Mouse (Mus musculus): ENCODE results near the gene Xpo5. TPM values are rescaled to one million over a fixed set of nuclear protein-coding genes. Genes with fewer than 3 reads are reported as not detected.

The Xpo5 gene
- polyA plus RNA-seq, 1 experiment from 2014 or later, result 43.4 TPM

DNA sequence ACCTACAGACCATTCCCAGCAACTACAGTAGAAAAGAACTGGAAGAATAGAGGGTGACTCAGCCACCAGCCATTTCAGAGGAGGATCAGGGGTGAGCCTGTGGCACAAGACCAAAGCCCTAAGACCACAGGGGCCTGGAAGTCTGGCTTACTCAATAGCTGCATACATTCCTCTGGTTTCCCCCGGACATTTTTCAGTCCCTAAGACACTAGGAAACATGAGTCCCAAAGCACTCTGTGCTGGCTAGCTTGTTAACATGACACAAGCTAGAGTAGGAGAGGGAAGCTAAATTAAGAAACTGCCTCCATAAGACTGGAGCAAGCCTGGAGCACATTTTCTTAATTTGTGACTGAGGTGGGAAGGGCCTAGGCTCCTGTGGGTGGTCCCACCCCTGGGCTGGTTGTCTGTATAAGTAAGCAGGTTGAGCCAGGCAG is 71.2 kb downstream of the Xpo5 start:
- ATAC-seq (ENCODE audit: low FRiP score), result no peak
- 85% methylated on average over 1 of the region's 1 CpGs for WGBS

DNA sequence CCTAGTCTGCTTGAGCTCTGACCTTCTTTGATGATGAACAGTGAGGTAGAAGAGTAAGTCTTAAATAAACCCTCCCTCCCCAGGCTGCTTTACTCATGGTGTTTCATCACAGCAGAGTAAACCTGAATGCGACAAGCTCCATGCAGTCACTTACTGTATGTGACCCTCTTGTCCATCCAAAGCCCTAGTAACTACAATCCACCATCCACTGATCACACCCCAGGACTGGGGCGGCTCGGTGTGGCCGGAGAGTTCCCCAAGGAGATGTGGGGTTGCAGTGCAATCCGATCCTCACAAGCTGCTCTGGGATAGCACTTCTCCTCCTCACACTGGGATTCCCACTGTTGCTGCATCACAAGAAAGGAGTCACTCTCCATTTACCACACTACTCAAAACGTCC is 71.9 kb downstream of the Xpo5 start:
- Histone ChIP-seq H3K4me2 (replicated peaks) (no peak overlapping the region), H3K27ac (no peak overlapping the region), H3K36me3 (replicated peaks; ENCODE audit: control insufficient read depth, insufficient read depth) (peaks cover 21% of the 10 kb centered on the region), H3K9me3 (ENCODE audit: control insufficient read depth, low read length) (no peaks in the 10 kb centered on the region), H3K27me3 (ENCODE audit: control insufficient read depth, insufficient read depth, low read length) (no peaks in the 10 kb centered on the region), H3K9ac (no peak overlapping the region), H3K4me3 (replicated peaks; ENCODE audit: low read length) (no peak overlapping the region), H3K4me1 (replicated peaks; ENCODE audit: control insufficient read depth, insufficient read depth, low read length) (no peaks in the 10 kb centered on the region)
- WGBS, result 83% methylated on average over 6 of the region's 6 CpGs
- ATAC-seq (ENCODE audit: low FRiP score) (no peak), DNase-seq (ENCODE audit: low spot score) (no peak)

More for the DNA sequence above, 71.2 kb downstream of the Xpo5 start:
- Histone ChIP-seq H3K4me2 (replicated peaks) (no peak overlapping the region), H3K9ac (no peak overlapping the region), H3K9me3 (ENCODE audit: control insufficient read depth, low read length) (no peaks in the 10 kb centered on the region), H3K4me1 (replicated peaks; ENCODE audit: control insufficient read depth, insufficient read depth, low read length) (no peaks in the 10 kb centered on the region), H3K27me3 (ENCODE audit: control insufficient read depth, insufficient read depth, low read length) (no peaks in the 10 kb centered on the region), H3K36me3 (replicated peaks; ENCODE audit: control insufficient read depth, insufficient read depth) (peaks cover 18% of the 10 kb centered on the region; the same call in 1 of the 2 replicates), H3K27ac (no peak overlapping the region), H3K4me3 (replicated peaks; ENCODE audit: low read length) (no peak overlapping the region)
- no peak for DNase-seq (ENCODE audit: low spot score)

DNA sequence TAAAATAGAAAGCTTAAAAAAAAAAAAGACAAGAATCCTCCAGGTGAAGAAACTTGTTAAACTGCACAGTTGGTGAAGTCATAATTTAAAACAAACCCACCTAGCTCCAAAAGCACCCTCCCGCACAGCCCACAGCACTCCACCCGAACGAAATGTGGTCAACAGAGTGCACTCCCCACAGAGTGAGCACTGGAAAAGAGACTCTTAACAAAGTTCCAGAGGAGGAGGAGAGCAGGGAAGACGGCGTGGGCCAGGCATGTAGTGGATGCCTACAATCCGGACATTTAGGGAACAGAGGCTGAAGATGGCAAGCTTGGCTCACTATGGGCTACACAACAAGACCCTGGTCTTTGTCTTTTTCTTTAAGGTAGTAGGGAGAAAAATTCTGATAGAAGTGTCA is 72.5 kb downstream of the Xpo5 start:
- Histone ChIP-seq H3K36me3 (replicated peaks; ENCODE audit: control insufficient read depth, insufficient read depth) (peaks cover 17% of the 10 kb centered on the region), H3K4me1 (replicated peaks; ENCODE audit: control insufficient read depth, insufficient read depth, low read length) (no peaks in the 10 kb centered on the region), H3K4me2 (replicated peaks) (no peak overlapping the region), H3K27ac (no peak overlapping the region), H3K4me3 (replicated peaks; ENCODE audit: low read length) (no peak overlapping the region), H3K9me3 (ENCODE audit: control insufficient read depth, low read length) (no peaks in the 10 kb centered on the region), H3K27me3 (ENCODE audit: control insufficient read depth, insufficient read depth, low read length) (no peaks in the 10 kb centered on the region), H3K9ac (no peak overlapping the region)
- DNase-seq (ENCODE audit: low spot score), result no peak
- WGBS, result 88% methylated on average over 6 of the region's 6 CpGs
- ATAC-seq (ENCODE audit: low FRiP score), result no peak

DNA sequence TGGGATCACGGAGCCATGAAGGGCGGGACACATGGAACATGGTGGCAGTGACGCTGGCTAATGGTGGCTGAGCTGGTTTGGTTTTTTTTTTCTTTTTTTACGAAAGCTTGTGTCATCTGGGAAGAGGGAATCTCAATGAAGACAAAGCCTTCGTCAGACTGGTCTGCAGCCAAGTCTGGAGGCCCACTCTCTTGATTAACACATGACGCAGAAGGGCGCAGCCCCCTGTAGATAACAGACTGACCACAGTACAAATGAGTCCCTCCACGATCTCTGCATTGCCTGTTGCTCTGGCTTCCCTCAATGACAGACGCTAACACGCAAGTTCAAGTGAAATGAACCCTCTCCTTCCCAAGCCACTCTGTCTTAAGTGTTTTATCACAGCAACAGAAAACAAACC is 72.9 kb downstream of the Xpo5 start:
- Histone ChIP-seq H3K4me3 (replicated peaks; ENCODE audit: low read length) (no peak overlapping the region), H3K27me3 (ENCODE audit: control insufficient read depth, insufficient read depth, low read length) (no peaks in the 10 kb centered on the region), H3K27ac (no peak overlapping the region), H3K9ac (no peak overlapping the region), H3K4me2 (replicated peaks) (no peak overlapping the region), H3K36me3 (replicated peaks; ENCODE audit: control insufficient read depth, insufficient read depth) (peaks cover 17% of the 10 kb centered on the region), H3K4me1 (replicated peaks; ENCODE audit: control insufficient read depth, insufficient read depth, low read length) (no peaks in the 10 kb centered on the region), H3K9me3 (ENCODE audit: control insufficient read depth, low read length) (no peaks in the 10 kb centered on the region)
- ATAC-seq (ENCODE audit: low FRiP score) (no peak), DNase-seq (ENCODE audit: low spot score) (no peak)
- 92% methylated on average over 10 of the region's 10 CpGs for WGBS

DNA sequence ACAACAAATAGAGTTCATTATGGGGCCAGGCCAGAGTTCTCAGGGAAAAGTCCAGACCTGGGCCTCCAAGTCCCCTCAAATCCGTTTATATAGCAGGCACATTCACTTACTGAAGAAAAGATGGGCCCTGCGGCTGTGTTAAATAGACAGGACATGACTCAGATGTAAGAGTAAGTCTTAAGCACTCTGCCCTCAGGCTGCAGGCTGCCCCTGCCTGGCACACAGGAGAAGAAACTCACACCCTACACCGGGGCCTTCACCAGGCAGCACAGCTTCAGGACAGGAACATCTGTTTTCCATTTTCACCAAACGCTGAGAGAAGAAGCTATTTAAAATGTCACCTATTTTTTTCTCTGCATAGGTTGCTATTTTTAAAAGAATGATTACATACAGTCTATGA is 75.0 kb downstream of the Xpo5 start:
- WGBS, result 90% methylated on average over 4 of the region's 4 CpGs
- ATAC-seq (ENCODE audit: low FRiP score) (no peak), DNase-seq (ENCODE audit: low spot score) (no peak)
- Histone ChIP-seq H3K4me1 (replicated peaks; ENCODE audit: control insufficient read depth, insufficient read depth, low read length) (peaks cover 12% of the 10 kb centered on the region), H3K4me3 (replicated peaks; ENCODE audit: low read length) (no peak overlapping the region), H3K27ac (no peak overlapping the region), H3K36me3 (replicated peaks; ENCODE audit: control insufficient read depth, insufficient read depth) (peaks cover 10% of the 10 kb centered on the region), H3K9me3 (ENCODE audit: control insufficient read depth, low read length) (no peaks in the 10 kb centered on the region), H3K9ac (no peak overlapping the region), H3K27me3 (ENCODE audit: control insufficient read depth, insufficient read depth, low read length) (no peaks in the 10 kb centered on the region), H3K4me2 (replicated peaks) (no peak overlapping the region)

DNA sequence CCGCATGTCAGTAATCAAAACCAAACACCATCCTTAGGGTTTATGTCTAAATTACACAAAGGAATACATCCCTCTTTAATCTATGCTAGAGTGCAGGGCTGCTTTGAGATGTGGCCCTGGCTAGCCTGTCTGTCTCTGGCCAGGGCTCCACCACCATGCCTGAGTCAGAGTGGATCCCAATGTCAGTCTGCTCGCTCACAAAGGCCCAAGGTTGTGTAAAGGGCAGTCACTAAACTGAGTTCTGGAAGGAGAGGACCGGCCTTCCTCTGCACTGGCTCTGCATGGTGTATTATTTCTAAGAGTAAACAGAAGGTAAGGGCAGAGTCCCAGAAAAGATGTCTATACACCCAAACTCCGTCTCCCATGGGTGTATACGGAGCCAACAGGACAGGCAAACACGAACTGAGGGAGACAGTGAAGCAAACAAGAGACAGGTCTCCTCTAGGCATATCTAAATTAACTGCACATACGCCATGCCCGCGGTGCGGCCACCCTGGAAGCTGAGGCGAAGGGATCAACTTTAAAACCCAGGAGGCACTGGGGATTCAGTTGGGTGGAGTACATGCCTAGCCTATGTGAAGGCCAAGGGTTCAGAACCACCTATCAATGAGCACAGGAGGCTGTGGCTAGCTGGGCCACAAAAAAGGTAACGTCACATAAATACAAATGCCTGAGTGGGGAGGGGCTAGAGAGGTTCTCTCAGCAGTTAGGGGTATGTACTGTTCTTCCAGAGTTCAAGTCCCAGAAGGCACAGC is 75.6 kb downstream of the Xpo5 start:
- H3K9ac ChIP-seq, result no peak overlapping the region

DNA sequence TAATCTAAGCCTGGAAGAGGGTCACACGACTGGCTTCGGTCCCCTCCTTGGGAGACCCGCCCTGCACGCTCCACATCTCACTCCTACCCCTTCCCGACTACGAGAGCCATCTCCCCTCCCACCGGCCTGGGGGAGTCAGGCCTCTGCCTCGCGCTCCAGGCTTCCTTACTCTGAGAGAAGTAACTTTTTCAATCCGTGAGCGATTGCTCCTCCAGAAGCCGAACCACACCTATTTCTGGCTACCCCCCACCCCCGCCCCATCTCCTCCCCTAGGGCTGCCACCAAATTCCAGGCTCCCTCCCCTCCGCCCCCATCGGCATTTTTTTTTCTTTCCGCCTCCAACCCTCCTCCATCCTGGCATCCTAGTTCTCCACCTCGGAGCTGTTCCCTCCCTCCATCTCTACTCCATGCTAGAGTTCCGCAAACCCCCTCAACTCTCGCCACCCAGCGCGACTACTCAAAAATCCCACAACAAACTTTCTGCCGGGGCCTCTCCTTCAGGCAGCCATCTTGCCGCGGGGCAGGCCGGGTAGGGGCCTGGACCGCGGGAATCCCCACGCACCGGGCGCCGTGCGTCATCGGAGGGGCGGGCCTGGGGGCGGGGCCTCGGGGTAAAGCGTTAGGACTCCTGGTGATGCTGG is 80.0 kb downstream of the Xpo5 start, which contains the start of gene Tjap1:
Gene Tjap1, minus strand, starts transcription at position 544 of the 641 bp plus-strand sequence.
- under 1% methylated on average over 37 of the region's 37 CpGs for WGBS
- no peaks in the 10 kb centered on the region for H3K27me3 ChIP-seq (ENCODE audit: control insufficient read depth, insufficient read depth, low read length)
- no peaks in the 10 kb centered on the region for H3K9me3 ChIP-seq (ENCODE audit: control insufficient read depth, low read length)
- peak within 1 kb of the TSS; percentile 95 for H3K4me2 ChIP-seq (replicated peaks)
- peak within 1 kb of the TSS; percentile 65 for H3K4me3 ChIP-seq (replicated peaks; ENCODE audit: low read length)
- peaks cover 10% of the 10 kb centered on the region for H3K36me3 ChIP-seq (replicated peaks; ENCODE audit: control insufficient read depth, insufficient read depth)
- H3K27ac ChIP-seq, result peak within 1 kb of the TSS; percentile 66
- DNase-seq (ENCODE audit: low spot score) (peak; percentile 89), ATAC-seq (ENCODE audit: low FRiP score) (peak; percentile 97)
- H3K9ac ChIP-seq, result peak within 1 kb of the TSS; percentile 71
- H3K4me1 ChIP-seq (replicated peaks; ENCODE audit: control insufficient read depth, insufficient read depth, low read length), result peaks cover 12% of the 10 kb centered on the region

More for the DNA sequence above, 75.6 kb downstream of the Xpo5 start:
- Histone ChIP-seq H3K4me3 (replicated peaks; ENCODE audit: low read length) (no peak overlapping the region), H3K36me3 (replicated peaks; ENCODE audit: control insufficient read depth, insufficient read depth) (peaks cover 10% of the 10 kb centered on the region), H3K9me3 (ENCODE audit: control insufficient read depth, low read length) (no peaks in the 10 kb centered on the region), H3K4me1 (replicated peaks; ENCODE audit: control insufficient read depth, insufficient read depth, low read length) (peaks cover 12% of the 10 kb centered on the region), H3K27ac (no peak overlapping the region), H3K4me2 (replicated peaks) (no peak overlapping the region), H3K27me3 (ENCODE audit: control insufficient read depth, insufficient read depth, low read length) (no peaks in the 10 kb centered on the region)
- WGBS, result 92% methylated on average over 12 of the region's 12 CpGs
- ATAC-seq (ENCODE audit: low FRiP score) (no peak), DNase-seq (ENCODE audit: low spot score) (no peak)

DNA sequence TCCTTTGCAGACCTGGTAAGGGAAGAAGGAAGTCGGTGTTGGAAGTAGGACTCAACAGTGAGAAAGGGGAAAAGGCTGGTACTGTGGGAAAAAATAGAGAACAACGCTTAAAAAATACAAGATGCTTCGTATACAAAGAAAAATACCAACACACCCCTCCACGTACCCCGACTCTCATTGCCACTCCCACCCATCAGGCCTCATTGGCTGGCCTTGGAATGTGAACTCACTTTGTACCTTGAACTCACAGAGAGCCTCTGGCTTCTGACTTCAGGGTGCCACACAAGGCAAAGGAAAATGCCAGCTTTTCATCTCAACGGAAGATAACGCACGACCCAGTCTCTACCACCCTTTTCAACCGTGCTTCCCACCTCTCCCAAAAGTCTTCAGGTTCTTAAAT is 80.6 kb downstream of the Xpo5 start:
- peaks cover 12% of the 10 kb centered on the region for H3K4me1 ChIP-seq (replicated peaks; ENCODE audit: control insufficient read depth, insufficient read depth, low read length)
- WGBS, result 25% methylated on average over 9 of the region's 9 CpGs
- no peaks in the 10 kb centered on the region for H3K27me3 ChIP-seq (ENCODE audit: control insufficient read depth, insufficient read depth, low read length)
- ATAC-seq (ENCODE audit: low FRiP score) (0 out of 2 replicates have a peak, but pooled peaks have one; percentile 41), DNase-seq (ENCODE audit: low spot score) (no peak)
- peak overlapping the region; percentile 95 for H3K4me2 ChIP-seq (replicated peaks)
- no peaks in the 10 kb centered on the region for H3K9me3 ChIP-seq (ENCODE audit: control insufficient read depth, low read length)
- no peak overlapping the region for H3K27ac ChIP-seq
- peaks cover 10% of the 10 kb centered on the region for H3K36me3 ChIP-seq (replicated peaks; ENCODE audit: control insufficient read depth, insufficient read depth)
- H3K4me3 ChIP-seq (replicated peaks; ENCODE audit: low read length), result peak overlapping the region; percentile 65
- H3K9ac ChIP-seq, result no peak overlapping the region; the same call in 1 of the 2 replicates

DNA sequence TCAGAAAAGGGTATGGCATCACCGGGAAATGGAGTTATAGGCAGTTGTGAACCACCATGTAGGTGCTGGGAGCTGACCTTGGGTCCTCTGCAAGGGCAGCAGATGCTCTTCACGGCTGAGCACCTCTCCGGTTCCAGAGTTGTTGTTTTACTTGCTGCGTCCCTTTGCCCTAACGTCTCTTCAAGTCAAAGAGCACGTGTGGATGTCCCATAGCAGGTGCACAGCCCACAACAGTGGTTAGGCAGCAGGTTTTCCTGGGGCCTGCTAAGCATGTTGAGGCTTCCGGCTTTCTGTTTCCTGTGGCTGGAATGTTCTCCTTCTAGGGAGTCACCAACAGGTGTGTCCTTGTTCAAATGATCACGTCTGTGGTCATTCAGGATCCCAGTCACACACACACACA is 81.3 kb downstream of the Xpo5 start:
- peaks cover 4% of the 10 kb centered on the region for H3K36me3 ChIP-seq (replicated peaks; ENCODE audit: control insufficient read depth, insufficient read depth)
- 82% methylated on average over 8 of the region's 8 CpGs for WGBS
- H3K27ac ChIP-seq, result no peak overlapping the region
- no peak overlapping the region for H3K4me3 ChIP-seq (replicated peaks; ENCODE audit: low read length)
- no peaks in the 10 kb centered on the region for H3K27me3 ChIP-seq (ENCODE audit: control insufficient read depth, insufficient read depth, low read length)
- no peak overlapping the region for H3K4me2 ChIP-seq (replicated peaks)
- no peak overlapping the region for H3K9ac ChIP-seq
- H3K9me3 ChIP-seq (ENCODE audit: control insufficient read depth, low read length), result no peaks in the 10 kb centered on the region
- DNase-seq (ENCODE audit: low spot score) (no peak), ATAC-seq (ENCODE audit: low FRiP score) (no peak)
- H3K4me1 ChIP-seq (replicated peaks; ENCODE audit: control insufficient read depth, insufficient read depth, low read length), result peaks cover 12% of the 10 kb centered on the region
